Comparison of ENCODE assay signal across 12 mouse cellular contexts in the genomic region with DNA sequence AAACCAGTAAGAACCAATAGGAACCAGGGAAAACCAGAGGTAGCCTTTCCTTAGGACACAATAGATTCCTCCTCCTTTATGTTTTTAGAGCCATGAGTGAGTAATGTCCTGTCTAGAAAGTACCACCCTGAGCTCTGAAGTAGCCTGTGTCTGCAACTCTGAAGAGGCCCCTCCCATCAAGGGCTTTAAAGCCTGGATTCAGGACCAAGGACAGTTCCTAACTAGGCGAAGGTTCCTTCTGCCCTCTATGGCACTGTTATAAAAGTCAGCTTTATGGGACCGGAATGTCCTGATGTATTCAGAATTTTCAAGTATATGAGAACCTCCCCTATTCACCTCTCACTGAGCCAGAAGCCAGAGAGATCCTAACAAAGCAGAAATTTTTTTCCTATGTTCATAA.
DNase-seq lines count a peak whose midpoint lies in the region; ATAC-seq lines count a peak whose summit lies in the region.
"Had no signal": no experiment of that assay in that cellular context is flagged by ENCODE, and none has a peak within 500 bp of the region (broad histone marks: within the 10 kb centered on the region; RNA-seq: fewer than 3 reads in every experiment).

No protein-coding gene starts in this region.

- no peak overlapping the region for H3K4me2 ChIP-seq in hindbrain, embryonic 13.5 days

- H3K9me3 ChIP-seq in hindbrain, embryonic 10.5 days = no peaks in the 10 kb centered on the region
- no peaks in the 10 kb centered on the region for H3K9me3 ChIP-seq in hindbrain, embryonic 13.5 days
- no peaks in the 10 kb centered on the region for H3K9me3 ChIP-seq in heart, embryonic 10.5 days

- H3K4me1 ChIP-seq in hindbrain, embryonic 10.5 days (replicated peaks) = 0 out of 2 replicates have a peak, but pooled peaks cover 4% of the 10 kb centered on the region
- no peaks in the 10 kb centered on the region for H3K4me1 ChIP-seq in hindbrain, embryonic 13.5 days (replicated peaks)
- H3K4me1 ChIP-seq in heart, embryonic 10.5 days = no peaks in the 10 kb centered on the region

- no peaks in the 10 kb centered on the region for H3K27me3 ChIP-seq in hindbrain, embryonic 10.5 days (ENCODE audit: insufficient read depth, poor library complexity, severe bottlenecking)
- no peaks in the 10 kb centered on the region for H3K27me3 ChIP-seq in hindbrain, embryonic 13.5 days
- no peaks in the 10 kb centered on the region for H3K27me3 ChIP-seq in heart, embryonic 10.5 days (ENCODE audit: insufficient read depth, poor library complexity, severe bottlenecking)
- H3K27me3 ChIP-seq: Patski had no signal

- H3K27ac ChIP-seq in hindbrain, embryonic 10.5 days = no peak overlapping the region
- H3K27ac ChIP-seq in hindbrain, embryonic 13.5 days = no peak overlapping the region
- no peak overlapping the region for H3K27ac ChIP-seq in heart, embryonic 10.5 days

- no peak for ATAC-seq in hindbrain, embryonic 13.5 days (ENCODE audit: low FRiP score)
- ATAC-seq in monocyte, adult 5-6 weeks (replicated peaks; ENCODE audit: insufficient number of reproducible peaks, low FRiP score, low TSS enrichment, poor library complexity, severe bottlenecking) = no peak
- ATAC-seq: Patski had no signal

- peak; percentile 26 for DNase-seq in hindbrain, embryonic 10.5 days (ENCODE audit: low spot score)
- peak; percentile 4 for DNase-seq in lung, postnatal 14 days
- DNase-seq in lung, adult 18-20 months = no peak
- DNase-seq in embryo, embryonic 11 days = peak; percentile 88
- DNase-seq in retina, embryonic 14.5 days (ENCODE audit: low spot score) = peak; percentile 78
- no peak for DNase-seq in heart, embryonic 10.5 days (ENCODE audit: low spot score)
- DNase-seq: B cell, adult 2 months; cerebellum, postnatal 14 days; kidney, adult 2 months had no signal

- H3K9ac ChIP-seq in hindbrain, embryonic 13.5 days = no peak overlapping the region

- H3K4me3 ChIP-seq in hindbrain, embryonic 10.5 days = no peak overlapping the region
- no peak overlapping the region for H3K4me3 ChIP-seq in hindbrain, embryonic 13.5 days
- H3K4me3 ChIP-seq in heart, embryonic 10.5 days = no peak overlapping the region

- WGBS in hindbrain, embryonic 10.5 days = 46% methylated on average over 2 of the region's 2 CpGs
- WGBS in hindbrain, embryonic 13.5 days = 44% methylated on average over 2 of the region's 2 CpGs
- WGBS in heart, embryonic 10.5 days = 41% methylated on average over 2 of the region's 2 CpGs

- H3K36me3 ChIP-seq in hindbrain, embryonic 10.5 days = no peaks in the 10 kb centered on the region
- H3K36me3 ChIP-seq in hindbrain, embryonic 13.5 days = no peaks in the 10 kb centered on the region
- no peaks in the 10 kb centered on the region for H3K36me3 ChIP-seq in heart, embryonic 10.5 days

Comparison
In these comparisons a context has a peak if more than half of its experiments do, and no peak if none do; other contexts are left out.
1. DNase-seq: peak in hindbrain, embryonic 10.5 days (single experiment), lung, postnatal 14 days (single experiment), embryo, embryonic 11 days (single experiment) and retina, embryonic 14.5 days (single experiment); none in lung, adult 18-20 months (0 of 2) and heart, embryonic 10.5 days (single experiment).